Mouse (Mus musculus) mesoderm, embryonic 11.5 days (tissue): ENCODE measurements around the gene Top3a.

Experiments
- DNase-seq: peaks from one replicate; pipeline ENCODE4 v3.0.0-alpha.2; 2012; ENCODE audit warnings: low read depth, low spot score

Gene Top3a

GRCm38 (mm10) chr11:60712639-60713255 lies 64.4 kb downstream of the Top3a start:
- no peak for DNase-seq

GRCm38 (mm10) chr11:60712040-60712439 lies 65.1 kb downstream of the Top3a start:
- no peak for DNase-seq

- DNase-seq = no peak
Observed at GRCm38 (mm10) chr11:60711218-60711617, 65.9 kb downstream of the Top3a start.

GRCm38 (mm10) chr11:60709481-60710465 lies 67.4 kb downstream of the Top3a start:
- no peak for DNase-seq

- DNase-seq = no peak
Observed at GRCm38 (mm10) chr11:60708631-60709030, 68.5 kb downstream of the Top3a start.

- no peak for DNase-seq
Observed at GRCm38 (mm10) chr11:60707672-60708071, 69.5 kb downstream of the Top3a start.

GRCm38 (mm10) chr11:60706696-60707480 lies 70.3 kb downstream of the Top3a start:
- no peak for DNase-seq

GRCm38 (mm10) chr11:60706076-60706475 lies 71.1 kb downstream of the Top3a start:
- no peak for DNase-seq

- no peak for DNase-seq
Observed at GRCm38 (mm10) chr11:60705255-60705654, 71.9 kb downstream of the Top3a start.

GRCm38 (mm10) chr11:60704023-60704880 lies 72.9 kb downstream of the Top3a start:
- DNase-seq = no peak

- peak; percentile 79 for DNase-seq
Observed at GRCm38 (mm10) chr11:60703131-60703530, 74.0 kb downstream of the Top3a start.

- no peak for DNase-seq
Observed at GRCm38 (mm10) chr11:60701611-60702010, 75.6 kb downstream of the Top3a start.

- DNase-seq = no peak
Observed at GRCm38 (mm10) chr11:60700320-60701185, 76.6 kb downstream of the Top3a start.

GRCm38 (mm10) chr11:60699524-60700075 lies 77.6 kb downstream of the Top3a start, which contains the start of gene Llgl1:
TSS of gene Llgl1 (plus strand) at chr11:60699723.
- peak; percentile 93 for DNase-seq

GRCm38 (mm10) chr11:60698806-60699523 lies 78.2 kb downstream of the Top3a start:
- DNase-seq = peak; percentile 81

GRCm38 (mm10) chr11:60697561-60697960 lies 79.6 kb downstream of the Top3a start:
- peak; percentile 34 for DNase-seq

- DNase-seq = no peak
Observed at GRCm38 (mm10) chr11:60696165-60696564, 81.0 kb downstream of the Top3a start.
